Mouse (Mus musculus) embryonic facial prominence, embryonic 10.5 days (tissue): ENCODE data around the gene Arfrp1. TPM values are rescaled to one million over a fixed set of nuclear protein-coding genes. Genes with fewer than 3 reads are reported as not detected.

Experiments used
- DNase-seq: peaks from one replicate; pipeline ENCODE4 v3.0.0-alpha.2; 2017; ENCODE audit warnings: low spot score
- H3K27ac ChIP-seq: fragments of 300-500 bp; sonication (generic); replicated peaks from 2 replicates; pipeline ENCODE4 v1.5.1; 2016; ENCODE audit warnings: mild to moderate bottlenecking
- H3K27me3 ChIP-seq: fragments of 300-500 bp; sonication (generic); replicated peaks from 2 replicates; pipeline ENCODE4 v1.6.1; 2016; ENCODE audit warnings: low read depth, mild to moderate bottlenecking; ENCODE audit not compliant: poor library complexity, severe bottlenecking
- H3K36me3 ChIP-seq: fragments of 300-500 bp; sonication (generic); replicated peaks from 2 replicates; pipeline ENCODE4 v1.6.1; 2016; ENCODE audit warnings: mild to moderate bottlenecking, moderate library complexity
- H3K4me1 ChIP-seq: fragments of 300-500 bp; sonication (generic); 2 replicates; pipeline ENCODE4 v1.6.1; 2016
- H3K4me3 ChIP-seq: fragments of 300-500 bp; sonication (generic); 2 replicates; pipeline ENCODE4 v1.5.1; 2016; ENCODE audit warnings: mild to moderate bottlenecking, moderate library complexity
- H3K9me3 ChIP-seq: fragments of 300-500 bp; sonication (generic); 2 replicates; pipeline ENCODE4 v1.6.1; 2016; ENCODE audit warnings: mild to moderate bottlenecking
- WGBS: fragments of 180-500 bp; shearing (Covaris S2); methylation state at CpG from one replicate; pipeline ENCODE4 v1.1.7; 2016; 5-methylcytosine and 5-hydroxymethylcytosine counted together
- polyA plus RNA-seq: library from polyadenylated mRNA; unstranded; fragments of >200 nt; fragmentation: Nextera tagmentation; extraction: Ambion mirVana; gene quantifications from 2 replicates; pipeline ENCODE4 v1.2.1, GENCODE M21; 2016

Gene Arfrp1
- polyA plus RNA-seq = 74.0 and 74.4 TPM in 2 replicates

DNA sequence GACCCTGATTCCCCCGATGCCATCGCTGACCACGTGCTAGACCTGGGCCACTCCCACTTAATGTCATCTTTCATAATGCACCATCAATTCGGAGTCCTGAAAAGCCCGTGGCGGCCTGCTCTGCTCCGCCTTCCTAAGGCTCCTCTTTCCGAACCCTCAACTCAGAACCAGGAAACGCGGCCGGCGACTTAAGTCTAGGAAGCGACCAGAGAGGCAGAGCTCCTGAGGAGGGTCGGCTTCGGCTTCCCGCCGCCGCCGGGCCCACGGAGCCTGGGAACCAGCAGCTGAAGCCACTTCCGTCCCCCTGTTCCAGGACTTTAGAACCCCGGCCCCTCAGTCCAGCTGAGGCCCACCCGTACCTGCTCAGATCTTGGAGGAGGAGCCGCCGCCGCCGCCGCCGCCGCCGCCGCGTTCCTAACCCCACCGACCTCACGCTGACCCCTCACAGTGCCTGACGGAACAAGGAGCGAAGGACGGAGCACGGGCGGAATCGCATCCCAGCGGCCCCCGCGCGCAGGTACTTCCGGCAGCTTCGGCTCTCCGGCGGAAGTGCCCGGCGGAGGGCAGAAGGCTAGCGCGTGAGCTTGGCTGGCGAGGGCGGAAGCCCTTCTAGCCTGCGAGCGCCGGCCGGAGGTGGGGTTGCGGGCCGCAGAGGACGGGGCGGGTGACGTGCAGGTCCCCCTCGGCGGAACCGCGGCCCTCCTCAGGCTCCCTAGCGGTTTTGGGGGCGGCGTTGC, at the start of gene Arfrp1, which contains the start of gene Zgpat:
Gene Arfrp1 (minus strand): TSS at position 545 of the 737 bp plus-strand sequence.
Gene Zgpat (plus strand): TSS at position 69 of the 737 bp plus-strand sequence.
- peaks cover 64% of the 10 kb centered on the region for H3K36me3 ChIP-seq
- peaks cover 38% of the 10 kb centered on the region for H3K4me1 ChIP-seq
- no peaks in the 10 kb centered on the region for H3K27me3 ChIP-seq
- WGBS = under 1% methylated on average over 71 of the region's 71 CpGs
- H3K9me3 ChIP-seq = no peaks in the 10 kb centered on the region
- peak within 1 kb of the TSS; percentile 85 for H3K4me3 ChIP-seq
- peak within 1 kb of the TSS; percentile 92 for H3K27ac ChIP-seq
- DNase-seq = peak; percentile 94

DNA sequence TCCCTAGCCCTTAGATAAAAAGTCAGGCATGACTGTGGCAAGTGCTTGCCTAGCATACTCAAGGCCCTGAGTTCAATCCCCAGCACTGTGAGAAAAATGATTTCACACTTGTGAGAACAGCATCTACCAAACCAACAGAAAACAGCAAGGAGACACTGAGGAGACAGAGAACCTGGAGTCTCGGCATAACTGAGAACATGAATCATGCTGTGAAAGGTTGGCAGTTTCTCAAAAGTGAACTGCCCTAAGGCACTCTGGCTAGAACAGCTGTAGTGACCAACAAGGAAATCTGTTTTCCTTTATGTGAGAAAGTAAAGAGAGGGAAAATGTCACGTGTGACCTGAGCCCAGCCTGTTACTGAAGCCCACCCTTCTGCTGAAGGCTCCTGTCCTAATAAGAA, 47.9 kb upstream of the Arfrp1 start:
- WGBS = 44% methylated on average over 2 of the region's 2 CpGs
- H3K4me3 ChIP-seq = no peak overlapping the region
- no peak for DNase-seq
- no peaks in the 10 kb centered on the region for H3K27me3 ChIP-seq
- H3K36me3 ChIP-seq = peaks cover 13% of the 10 kb centered on the region; the same call in 1 of the 2 replicates
- H3K27ac ChIP-seq = no peak overlapping the region
- 0 out of 2 replicates have a peak, but pooled peaks cover 5% of the 10 kb centered on the region for H3K4me1 ChIP-seq
- H3K9me3 ChIP-seq = no peaks in the 10 kb centered on the region

- Histone ChIP-seq H3K9me3 (no peaks in the 10 kb centered on the region), H3K27me3 (no peaks in the 10 kb centered on the region), H3K4me1 (0 out of 2 replicates have a peak, but pooled peaks cover 5% of the 10 kb centered on the region), H3K36me3 (peaks cover 22% of the 10 kb centered on the region), H3K27ac (peak overlapping the region; percentile 62), H3K4me3 (no peak overlapping the region)
- WGBS = 55% methylated on average over 4 of the region's 4 CpGs
- peak; percentile 68 for DNase-seq
Measured at GRCm38 (mm10) chr2:181410760-181411473, 45.7 kb upstream of the Arfrp1 start.

GRCm38 (mm10) chr2:181409643-181410042, 44.4 kb upstream of the Arfrp1 start:
- WGBS = 82% methylated on average over 7 of the region's 7 CpGs
- Histone ChIP-seq H3K4me1 (0 out of 2 replicates have a peak, but pooled peaks cover 5% of the 10 kb centered on the region), H3K27ac (no peak overlapping the region), H3K36me3 (peaks cover 28% of the 10 kb centered on the region), H3K9me3 (no peaks in the 10 kb centered on the region), H3K27me3 (no peaks in the 10 kb centered on the region), H3K4me3 (no peak overlapping the region)
- DNase-seq = no peak

DNA sequence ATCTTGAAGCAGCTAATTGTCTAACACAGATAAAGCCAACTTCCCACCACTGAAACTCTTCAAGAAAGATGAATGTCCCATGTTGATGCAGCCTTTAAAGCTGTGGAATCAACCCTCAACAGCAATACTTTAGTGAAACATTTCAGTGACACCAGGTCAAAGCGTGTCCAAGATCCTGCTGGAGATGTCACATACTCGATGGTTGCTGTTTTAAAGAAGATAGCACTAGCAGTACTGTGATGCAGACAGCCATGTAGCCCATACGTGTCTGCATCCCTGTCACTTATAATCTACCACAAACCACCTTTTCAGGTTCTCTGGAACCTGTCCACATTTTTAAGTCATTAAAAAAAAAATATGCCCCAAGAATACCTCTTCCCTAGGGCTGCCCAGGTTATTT, 38.5 kb upstream of the Arfrp1 start:
- Histone ChIP-seq H3K27ac (no peak overlapping the region), H3K36me3 (peaks cover 20% of the 10 kb centered on the region; the same call in 1 of the 2 replicates), H3K9me3 (no peaks in the 10 kb centered on the region), H3K4me3 (no peak overlapping the region), H3K27me3 (no peaks in the 10 kb centered on the region), H3K4me1 (no peaks in the 10 kb centered on the region)
- no peak for DNase-seq
- 87% methylated on average over 3 of the region's 3 CpGs for WGBS

DNA sequence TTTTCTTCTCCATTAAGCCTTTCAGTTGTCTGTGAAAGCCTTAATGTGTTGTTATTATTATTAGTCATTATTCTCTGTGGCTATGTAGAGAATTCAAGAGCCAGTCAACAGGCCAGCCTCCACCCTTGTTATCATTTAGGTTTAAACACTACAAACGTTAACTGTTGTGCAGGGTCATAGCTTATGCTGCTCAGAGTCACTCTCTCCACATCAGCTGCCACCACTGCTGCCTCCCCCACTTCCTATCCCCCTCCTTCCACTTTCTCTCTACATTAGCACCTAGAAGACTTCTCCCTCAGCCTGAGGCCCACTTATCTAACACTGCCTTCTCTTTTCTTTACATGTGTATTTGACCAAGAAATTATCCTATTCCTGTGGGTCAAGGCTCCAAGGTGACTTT, 36.3 kb upstream of the Arfrp1 start:
- H3K27ac ChIP-seq = no peak overlapping the region
- DNase-seq = no peak
- H3K36me3 ChIP-seq = peaks cover 10% of the 10 kb centered on the region; the same call in 1 of the 2 replicates
- no peaks in the 10 kb centered on the region for H3K27me3 ChIP-seq
- no peaks in the 10 kb centered on the region for H3K9me3 ChIP-seq
- H3K4me1 ChIP-seq = no peaks in the 10 kb centered on the region
- 39% methylated on average over 1 of the region's 1 CpGs for WGBS
- no peak overlapping the region for H3K4me3 ChIP-seq

GRCm38 (mm10) chr2:181397207-181397761, 32.1 kb upstream of the Arfrp1 start:
- Histone ChIP-seq H3K9me3 (no peaks in the 10 kb centered on the region), H3K27ac (no peak overlapping the region), H3K36me3 (peaks cover 23% of the 10 kb centered on the region), H3K4me3 (no peak overlapping the region), H3K27me3 (no peaks in the 10 kb centered on the region), H3K4me1 (no peaks in the 10 kb centered on the region; the same call in 1 of the 2 replicates)
- no peak for DNase-seq
- 87% methylated on average over 5 of the region's 5 CpGs for WGBS

DNA sequence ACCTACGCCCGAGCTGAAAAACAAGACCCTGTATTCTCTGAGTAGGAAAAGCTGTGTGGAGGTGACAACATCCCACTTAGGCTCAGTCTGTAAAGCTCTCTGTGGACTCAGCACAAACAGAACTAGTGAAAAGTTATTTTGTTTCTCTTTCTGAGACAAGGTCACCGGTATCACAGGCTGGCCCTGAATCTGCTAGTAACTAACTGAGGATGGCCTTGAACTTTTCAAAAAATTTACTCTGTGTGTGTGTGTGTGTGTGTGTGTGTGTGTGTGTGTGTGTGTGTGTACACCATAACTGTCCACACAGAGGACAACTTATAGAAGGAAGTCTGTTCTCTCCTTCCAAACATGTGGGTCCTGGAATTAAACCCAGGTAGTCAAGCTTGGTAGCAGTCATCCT, 28.9 kb upstream of the Arfrp1 start:
- H3K36me3 ChIP-seq = peaks cover 51% of the 10 kb centered on the region
- H3K4me1 ChIP-seq = no peaks in the 10 kb centered on the region; the same call in 1 of the 2 replicates
- H3K4me3 ChIP-seq = no peak overlapping the region
- no peaks in the 10 kb centered on the region for H3K9me3 ChIP-seq
- no peaks in the 10 kb centered on the region for H3K27me3 ChIP-seq
- no peak overlapping the region for H3K27ac ChIP-seq
- DNase-seq = no peak
- WGBS = 92% methylated on average over 3 of the region's 3 CpGs

- Histone ChIP-seq H3K27me3 (no peaks in the 10 kb centered on the region), H3K4me3 (no peak overlapping the region), H3K27ac (no peak overlapping the region), H3K4me1 (no peaks in the 10 kb centered on the region; the same call in 1 of the 2 replicates), H3K36me3 (peaks cover 52% of the 10 kb centered on the region), H3K9me3 (no peaks in the 10 kb centered on the region)
- 31% methylated on average over 4 of the region's 4 CpGs for WGBS
- peak; percentile 82 for DNase-seq
Measured at GRCm38 (mm10) chr2:181392600-181393213, 27.5 kb upstream of the Arfrp1 start.

GRCm38 (mm10) chr2:181391541-181391940, 26.3 kb upstream of the Arfrp1 start:
- no peak overlapping the region for H3K4me3 ChIP-seq
- DNase-seq = no peak
- no peaks in the 10 kb centered on the region for H3K9me3 ChIP-seq
- WGBS = 67% methylated on average over 2 of the region's 2 CpGs
- H3K36me3 ChIP-seq = peaks cover 62% of the 10 kb centered on the region
- no peaks in the 10 kb centered on the region; the same call in 1 of the 2 replicates for H3K4me1 ChIP-seq
- no peak overlapping the region for H3K27ac ChIP-seq
- H3K27me3 ChIP-seq = no peaks in the 10 kb centered on the region

DNA sequence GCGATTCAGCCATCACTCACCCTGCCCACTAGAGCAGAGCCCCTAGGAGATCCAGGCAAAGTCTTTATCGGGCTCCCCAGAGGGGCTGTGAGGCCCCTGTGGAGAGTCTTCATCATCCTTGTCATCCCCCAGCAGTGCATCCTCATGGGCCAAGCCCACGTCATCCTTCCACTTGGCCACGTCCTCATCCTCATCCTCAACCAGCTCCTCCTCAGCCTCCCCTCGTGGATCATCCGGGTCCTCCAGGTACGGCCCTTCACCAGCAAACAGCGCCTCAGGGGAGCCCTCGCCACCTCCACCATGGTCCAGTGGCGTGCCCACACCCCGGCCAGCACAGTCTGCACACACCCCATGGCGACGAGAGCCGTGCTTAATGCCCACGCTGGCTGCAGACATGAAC, 25.8 kb upstream of the Arfrp1 start:
- Histone ChIP-seq H3K4me1 (no peaks in the 10 kb centered on the region; the same call in 1 of the 2 replicates), H3K4me3 (no peak overlapping the region), H3K9me3 (no peaks in the 10 kb centered on the region), H3K36me3 (peaks cover 67% of the 10 kb centered on the region), H3K27ac (no peak overlapping the region), H3K27me3 (no peaks in the 10 kb centered on the region)
- no peak for DNase-seq
- 89% methylated on average over 15 of the region's 15 CpGs for WGBS
